Mouse (Mus musculus) kidney, postnatal 14 days (tissue): ENCODE results near the gene Aasdh.
"Not testable (repeated sequence)": the region's sequence is repeated elsewhere in the genome, so short reads cannot be mapped to it uniquely, and the experiment has no call there.

Experiments
- DNase-seq: peaks from one replicate; pipeline ENCODE4 v3.0.0; 2022; ENCODE audit warnings: mixed read lengths

The Aasdh gene

GRCm38 (mm10) chr5:76905405-76906154 lies at the start of gene Aasdh:
Aasdh (minus strand) TSS chr5:76905514.
- peak; percentile 95 for DNase-seq

GRCm38 (mm10) chr5:76954271-76954900 lies 49.1 kb upstream of the Aasdh start:
- DNase-seq = no peak

- DNase-seq = no peak
Measured at GRCm38 (mm10) chr5:76953794-76954193, 48.5 kb upstream of the Aasdh start.

- no peak for DNase-seq
Measured at GRCm38 (mm10) chr5:76952112-76953040, 47.1 kb upstream of the Aasdh start.

GRCm38 (mm10) chr5:76951106-76952027 lies 46.1 kb upstream of the Aasdh start, which contains the start of the genes Paics and Ppat:
Paics (plus strand) TSS chr5:76951307.
Ppat (minus strand) TSS chr5:76951578.
- peak; percentile 99 for DNase-seq

- no peak for DNase-seq
Measured at GRCm38 (mm10) chr5:76950343-76951105, 45.2 kb upstream of the Aasdh start.

- DNase-seq = no peak
Measured at GRCm38 (mm10) chr5:76947758-76948157, 42.4 kb upstream of the Aasdh start.

- DNase-seq = no peak
Measured at GRCm38 (mm10) chr5:76947142-76947541, 41.8 kb upstream of the Aasdh start.

GRCm38 (mm10) chr5:76945678-76946033 lies 40.3 kb upstream of the Aasdh start:
- no peak for DNase-seq

- DNase-seq = no peak
Measured at GRCm38 (mm10) chr5:76944965-76945677, 39.8 kb upstream of the Aasdh start.

GRCm38 (mm10) chr5:76942505-76942904 lies 37.2 kb upstream of the Aasdh start:
- DNase-seq = peak; percentile 67

- DNase-seq = no peak
Measured at GRCm38 (mm10) chr5:76941975-76942374, 36.7 kb upstream of the Aasdh start.

- DNase-seq = no peak
Measured at GRCm38 (mm10) chr5:76939717-76940116, 34.4 kb upstream of the Aasdh start.

- peak; percentile 48 for DNase-seq
Measured at GRCm38 (mm10) chr5:76929180-76929877, 24.0 kb upstream of the Aasdh start.

- DNase-seq = peak; percentile 69
Measured at GRCm38 (mm10) chr5:76928124-76928832, 23.0 kb upstream of the Aasdh start.

- no peak for DNase-seq
Measured at GRCm38 (mm10) chr5:76924296-76924695, 19.0 kb upstream of the Aasdh start.

- DNase-seq = peak; percentile 90
Measured at GRCm38 (mm10) chr5:76923428-76923827, 18.1 kb upstream of the Aasdh start.

- no peak for DNase-seq
Measured at GRCm38 (mm10) chr5:76922833-76923232, 17.5 kb upstream of the Aasdh start.

- not testable (repeated sequence) for DNase-seq
Measured at GRCm38 (mm10) chr5:76912522-76912921, 7.2 kb upstream of the Aasdh start.
